Mouse (Mus musculus) heart, embryonic 11.5 days (tissue): ENCODE measurements around the gene Mfsd10. TPM values are rescaled to one million over a fixed set of nuclear protein-coding genes. Genes with fewer than 3 reads are reported as not detected.
A peak's percentile ranks its signal among the peaks of the same experiment; 100 is the strongest.

Experiments used
- ATAC-seq: fragments of 200-750 bp; cut with Nextera tagmentation; replicated peaks from 2 replicates; pipeline ENCODE4 v1.8.0; 2017; ENCODE audit warnings: moderate library complexity; ENCODE audit not compliant: insufficient number of reproducible peaks, low FRiP score, low TSS enrichment
- H3K27ac ChIP-seq: fragments of 300-500 bp; sonication (generic); 2 replicates; pipeline ENCODE4 v1.5.1; 2014; ENCODE audit warnings: mild to moderate bottlenecking, low read depth, low read length
- H3K27me3 ChIP-seq: fragments of 300-500 bp; sonication (generic); 2 replicates; pipeline ENCODE4 v1.6.1; 2014; ENCODE audit warnings: mild to moderate bottlenecking, low read length, mixed read lengths; ENCODE audit not compliant: control insufficient read depth, insufficient read depth
- H3K36me3 ChIP-seq: fragments of 300-500 bp; sonication (generic); 2 replicates; pipeline ENCODE4 v1.6.1; 2014; ENCODE audit warnings: mild to moderate bottlenecking, low read length, moderate library complexity, mixed read lengths; ENCODE audit not compliant: control insufficient read depth, insufficient read depth
- H3K4me1 ChIP-seq: fragments of 300-500 bp; sonication (generic); 2 replicates; pipeline ENCODE4 v1.6.1; 2014; ENCODE audit warnings: low read length; ENCODE audit not compliant: control insufficient read depth, insufficient read depth
- H3K4me2 ChIP-seq: fragments of 300-500 bp; sonication (generic); 2 replicates; pipeline ENCODE4 v1.6.1; 2014; ENCODE audit warnings: mild to moderate bottlenecking, moderate library complexity
- H3K4me3 ChIP-seq: fragments of 300-500 bp; sonication (generic); 2 replicates; pipeline ENCODE4 v1.5.1; 2014; ENCODE audit warnings: low read depth, low read length
- H3K9ac ChIP-seq: fragments of 300-500 bp; sonication (generic); 2 replicates; pipeline ENCODE4 v1.6.1; 2014; ENCODE audit warnings: mild to moderate bottlenecking, low read depth, low read length, moderate library complexity
- H3K9me3 ChIP-seq: fragments of 300-500 bp; sonication (generic); replicated peaks from 2 replicates; pipeline ENCODE4 v1.6.1; 2016; ENCODE audit warnings: low read length; ENCODE audit not compliant: control insufficient read depth
- WGBS: fragments of 180-500 bp; shearing (Covaris S2); extraction: QIAGEN DNeasy Blood & Tissue Kit; methylation state at CpG from one replicate; pipeline ENCODE4 v1.1.7; 2014; ENCODE audit not compliant: insufficient replicate concordance; 5-methylcytosine and 5-hydroxymethylcytosine counted together
- polyA plus RNA-seq: library from polyadenylated mRNA; unstranded; fragments of >200 nt; fragmentation: Nextera tagmentation; extraction: Ambion mirVana; gene quantifications from 2 replicates; pipeline ENCODE4 v1.2.1, GENCODE M21; 2014

Mfsd10 gene
- polyA plus RNA-seq = 63.7 and 71.9 TPM in 2 replicates

- under 1% methylated on average over 48 of the region's 48 CpGs for WGBS
- no peaks in the 10 kb centered on the region for H3K9me3 ChIP-seq
- peak within 1 kb of the TSS; percentile 70 for H3K4me3 ChIP-seq
- H3K27me3 ChIP-seq = no peaks in the 10 kb centered on the region
- ATAC-seq = peak; percentile 78
- H3K4me2 ChIP-seq = peak within 1 kb of the TSS; percentile 97
- H3K36me3 ChIP-seq = peaks cover 21% of the 10 kb centered on the region
- peak within 1 kb of the TSS; percentile 87 for H3K27ac ChIP-seq
- H3K9ac ChIP-seq = peak within 1 kb of the TSS; percentile 87
- H3K4me1 ChIP-seq = peaks cover 6% of the 10 kb centered on the region
Measured at GRCm38 (mm10) chr5:34636481-34637287, at the start of gene Mfsd10. Gene Mfsd10 (minus strand): TSS chr5:34637212.

DNA sequence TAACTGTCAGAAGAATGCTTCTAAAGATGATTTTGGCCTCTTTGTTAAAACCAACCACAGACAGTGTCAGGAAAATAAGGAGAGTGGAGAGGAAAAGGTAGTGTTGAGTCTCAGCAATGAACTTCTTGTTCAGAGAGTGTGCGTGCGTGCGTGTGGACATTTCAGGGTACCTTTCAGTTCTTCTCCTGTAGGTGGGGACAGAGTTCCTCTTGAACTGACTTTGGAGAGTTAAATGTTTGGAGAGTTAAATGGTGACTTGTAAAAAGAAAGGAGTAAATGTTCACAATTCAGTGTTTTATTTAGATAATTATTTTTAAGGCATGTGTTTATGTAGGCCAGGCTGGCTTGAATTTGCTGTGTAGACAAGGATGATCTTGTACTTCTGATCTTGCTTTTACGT, 33.3 kb upstream of the Mfsd10 start:
- ATAC-seq = no peak
- WGBS = 69% methylated on average over 4 of the region's 4 CpGs
- Histone ChIP-seq H3K27ac (no peak overlapping the region), H3K9me3 (no peaks in the 10 kb centered on the region), H3K27me3 (no peaks in the 10 kb centered on the region), H3K4me1 (no peaks in the 10 kb centered on the region), H3K9ac (no peak overlapping the region), H3K4me2 (no peak overlapping the region), H3K4me3 (no peak overlapping the region), H3K36me3 (0 out of 2 replicates have a peak, but pooled peaks cover 3% of the 10 kb centered on the region)

GRCm38 (mm10) chr5:34669493-34669892, 32.5 kb upstream of the Mfsd10 start:
- H3K4me1 ChIP-seq = no peaks in the 10 kb centered on the region
- H3K27me3 ChIP-seq = no peaks in the 10 kb centered on the region
- 68% methylated on average over 2 of the region's 2 CpGs for WGBS
- H3K4me3 ChIP-seq = no peak overlapping the region
- no peak overlapping the region for H3K27ac ChIP-seq
- no peak overlapping the region for H3K9ac ChIP-seq
- no peak for ATAC-seq
- H3K36me3 ChIP-seq = 0 out of 2 replicates have a peak, but pooled peaks cover 3% of the 10 kb centered on the region
- no peak overlapping the region for H3K4me2 ChIP-seq
- H3K9me3 ChIP-seq = no peaks in the 10 kb centered on the region

- ATAC-seq = no peak
- no peak overlapping the region for H3K27ac ChIP-seq
- no peaks in the 10 kb centered on the region for H3K4me1 ChIP-seq
- H3K9me3 ChIP-seq = no peaks in the 10 kb centered on the region
- no peaks in the 10 kb centered on the region for H3K36me3 ChIP-seq
- H3K4me2 ChIP-seq = no peak overlapping the region
- no peak overlapping the region for H3K9ac ChIP-seq
- H3K27me3 ChIP-seq = no peaks in the 10 kb centered on the region
- WGBS = 79% methylated on average over 2 of the region's 2 CpGs
- H3K4me3 ChIP-seq = no peak overlapping the region
Measured at GRCm38 (mm10) chr5:34663231-34663630, 26.2 kb upstream of the Mfsd10 start.

- ATAC-seq = no peak
- Histone ChIP-seq H3K27ac (no peak overlapping the region), H3K4me2 (no peak overlapping the region; the same call in 1 of the 2 replicates), H3K4me1 (no peaks in the 10 kb centered on the region), H3K9me3 (no peaks in the 10 kb centered on the region), H3K9ac (no peak overlapping the region), H3K4me3 (no peak overlapping the region; the same call in 1 of the 2 replicates), H3K27me3 (no peaks in the 10 kb centered on the region), H3K36me3 (peaks cover 3% of the 10 kb centered on the region; the same call in 1 of the 2 replicates)
- WGBS = 84% methylated on average over 4 of the region's 4 CpGs
Measured at GRCm38 (mm10) chr5:34661909-34662308, 24.9 kb upstream of the Mfsd10 start.

DNA sequence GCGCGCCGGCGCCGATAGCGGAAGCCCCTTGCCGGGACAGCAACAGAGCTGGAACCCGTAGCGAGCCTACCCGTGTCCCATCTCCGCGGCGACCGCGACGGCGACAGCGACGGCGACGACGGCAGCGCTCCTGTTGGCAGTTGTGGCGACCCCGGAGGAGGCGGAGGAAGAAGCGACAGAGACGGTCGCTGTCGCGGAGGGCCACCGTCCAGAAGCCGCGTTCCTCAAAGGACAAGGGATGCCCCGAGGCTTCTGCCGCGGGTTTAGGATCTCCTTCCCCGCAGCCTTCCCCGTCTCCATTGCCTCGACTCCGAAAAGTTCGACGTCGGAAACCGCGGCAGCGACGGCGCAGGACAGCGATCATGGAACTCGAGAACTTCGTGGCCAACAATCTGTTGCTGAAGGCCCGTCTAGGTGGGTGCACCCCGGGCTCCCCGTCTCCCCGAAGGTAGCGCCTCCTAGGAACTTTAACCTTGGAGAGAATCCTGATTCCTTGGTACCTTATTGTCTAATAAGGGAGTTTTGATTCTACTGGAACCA, 23.6 kb upstream of the Mfsd10 start:
- Histone ChIP-seq H3K4me2 (peak overlapping the region; percentile 78), H3K9me3 (no peaks in the 10 kb centered on the region), H3K27me3 (no peaks in the 10 kb centered on the region), H3K36me3 (peaks cover 6% of the 10 kb centered on the region), H3K4me1 (no peaks in the 10 kb centered on the region), H3K9ac (peak overlapping the region; percentile 84), H3K27ac (peak overlapping the region; percentile 94), H3K4me3 (peak overlapping the region; percentile 71)
- under 1% methylated on average over 57 of the region's 57 CpGs for WGBS
- no peak for ATAC-seq

DNA sequence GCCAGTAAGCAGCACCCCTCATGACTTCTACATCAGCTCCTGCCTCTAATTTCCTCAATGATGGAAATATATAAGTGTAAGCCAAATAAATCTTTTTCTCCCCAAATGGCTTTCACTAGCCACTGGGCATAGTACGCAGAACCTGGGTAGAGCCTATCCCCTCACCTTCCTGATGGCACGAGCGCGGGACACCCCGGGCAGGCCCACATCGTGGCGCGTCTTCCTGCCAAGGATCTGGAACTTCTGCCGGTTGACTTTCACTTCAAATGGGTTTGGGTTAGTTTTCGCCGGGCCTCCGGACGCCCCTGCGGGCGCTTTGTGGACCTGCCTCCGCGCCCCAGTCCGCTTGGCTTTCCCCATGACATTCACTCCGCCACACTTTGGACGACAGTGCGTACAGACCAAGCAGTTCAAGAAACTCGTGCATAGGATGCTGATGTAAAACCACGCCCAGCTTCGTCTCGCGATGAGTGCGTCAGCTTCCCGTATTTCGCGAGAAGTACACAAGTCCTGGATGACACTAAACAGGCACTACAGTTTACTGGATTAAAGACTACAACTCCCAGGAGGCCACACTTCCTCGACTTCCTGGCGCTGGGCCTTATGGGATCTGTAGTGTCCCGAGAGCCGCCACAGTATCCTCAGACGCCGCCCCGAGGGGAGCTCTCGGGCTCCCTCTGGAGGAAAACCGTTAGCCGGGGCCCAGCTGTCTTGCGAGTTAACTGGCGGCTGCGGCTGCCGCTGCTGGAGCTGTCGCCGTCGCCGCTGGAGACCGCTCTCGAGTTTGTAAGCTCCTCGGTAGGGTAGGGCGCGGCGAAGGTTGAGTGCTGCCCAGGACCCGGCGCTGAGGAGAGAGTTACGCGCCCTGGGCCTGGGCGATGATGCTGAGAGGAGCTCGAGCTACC, 22.9 kb upstream of the Mfsd10 start, which contains the start of the genes Nop14 and Grk4:
Gene Nop14 (minus strand): TSS at position 463 of the 905 bp plus-strand sequence.
Gene Grk4 (plus strand): TSS at position 694 of the 905 bp plus-strand sequence.
- peak within 1 kb of the TSS; percentile 71 for H3K4me3 ChIP-seq
- peak; percentile 99 for ATAC-seq
- H3K27ac ChIP-seq = peak within 1 kb of the TSS; percentile 94
- H3K9ac ChIP-seq = peak within 1 kb of the TSS; percentile 84
- no peaks in the 10 kb centered on the region for H3K27me3 ChIP-seq
- peaks cover 2% of the 10 kb centered on the region; the same call in 1 of the 2 replicates for H3K4me1 ChIP-seq
- H3K9me3 ChIP-seq = no peaks in the 10 kb centered on the region
- peak within 1 kb of the TSS; percentile 78 for H3K4me2 ChIP-seq
- under 1% methylated on average over 60 of the region's 60 CpGs for WGBS
- H3K36me3 ChIP-seq = peaks cover 10% of the 10 kb centered on the region

GRCm38 (mm10) chr5:34657556-34657955, 20.5 kb upstream of the Mfsd10 start:
- no peak overlapping the region for H3K4me2 ChIP-seq
- no peak overlapping the region for H3K9ac ChIP-seq
- H3K36me3 ChIP-seq = peaks cover 24% of the 10 kb centered on the region
- 91% methylated on average over 8 of the region's 8 CpGs for WGBS
- no peak overlapping the region for H3K4me3 ChIP-seq
- H3K4me1 ChIP-seq = peaks cover 3% of the 10 kb centered on the region; the same call in 1 of the 2 replicates
- no peaks in the 10 kb centered on the region for H3K9me3 ChIP-seq
- no peaks in the 10 kb centered on the region for H3K27me3 ChIP-seq
- no peak for ATAC-seq
- no peak overlapping the region for H3K27ac ChIP-seq
